Mouse (Mus musculus): ENCODE data around the gene Midn.

- no peak for TF ChIP-seq CTCF (IDR thresholded peaks at IDR 0.05; ENCODE audit: low read depth, low read length)
- TF ChIP-seq POLR2A (IDR thresholded peaks at IDR 0.05; ENCODE audit: extremely low read depth, insufficient read depth, low read length), result no peak
Measured at GRCm38 (mm10) chr10:80131952-80132350, 16.1 kb upstream of the Midn start.

All from liver, adult 2 months (tissue).